Mouse (Mus musculus) T-helper 1 cell (primary cell): ENCODE data around the gene Mfsd4b1.

ENCODE experiments used
- in situ Hi-C: fragments of 300-600 bp; cut with MboI, MseI; formaldehyde crosslinking; loops from one replicate; pipeline ENCODE4 v1.15.1; 2025; ENCODE audit warnings: high pct_unique_total_duplicates

The Mfsd4b1 gene

DNA sequence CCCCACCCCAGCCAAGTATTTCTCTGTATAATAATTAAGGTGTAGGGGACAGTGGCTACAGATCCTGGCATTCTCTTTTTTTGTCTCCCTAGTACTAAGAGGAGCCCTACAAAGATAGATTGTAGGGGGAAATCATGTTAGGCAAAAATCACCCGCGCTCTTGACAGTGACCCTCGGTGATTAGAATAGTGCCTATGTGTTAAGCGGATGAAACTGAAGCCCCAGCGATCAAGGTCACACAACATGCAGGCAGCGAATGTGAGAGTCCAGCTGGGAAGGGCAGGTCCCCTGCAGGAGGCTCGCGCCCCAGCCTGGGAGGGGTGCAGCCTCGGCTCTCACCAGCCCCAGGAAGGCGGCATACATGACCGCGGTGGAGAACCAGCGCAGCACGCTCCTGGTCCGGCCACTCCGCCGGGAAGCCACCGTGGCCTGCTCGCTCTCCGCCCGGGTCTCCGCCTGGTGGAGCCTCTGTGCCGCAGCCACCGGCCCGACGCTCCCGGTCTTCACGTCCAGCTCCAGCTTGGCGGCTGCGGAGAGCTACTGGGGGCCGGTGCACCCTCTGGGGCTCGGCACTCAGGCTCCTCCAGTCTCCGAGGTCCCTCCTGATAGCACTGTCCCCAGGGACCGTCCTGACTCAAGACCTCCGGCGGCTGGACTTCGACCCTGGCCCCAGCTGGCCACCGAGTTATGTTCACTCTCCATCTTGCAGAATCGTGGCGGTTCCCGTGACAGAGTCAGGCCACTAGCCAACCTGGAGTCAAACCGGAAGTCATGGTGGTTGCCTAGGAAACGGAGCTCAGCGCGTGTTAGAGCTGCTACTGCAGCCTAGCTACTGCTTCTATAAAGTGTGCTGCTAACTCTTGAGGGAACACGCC is at the start of gene Mfsd4b1:
Mfsd4b1 (minus strand) TSS at position 715 of the 875 bp plus-strand sequence.
- in situ Hi-C loops: no loop called here

DNA sequence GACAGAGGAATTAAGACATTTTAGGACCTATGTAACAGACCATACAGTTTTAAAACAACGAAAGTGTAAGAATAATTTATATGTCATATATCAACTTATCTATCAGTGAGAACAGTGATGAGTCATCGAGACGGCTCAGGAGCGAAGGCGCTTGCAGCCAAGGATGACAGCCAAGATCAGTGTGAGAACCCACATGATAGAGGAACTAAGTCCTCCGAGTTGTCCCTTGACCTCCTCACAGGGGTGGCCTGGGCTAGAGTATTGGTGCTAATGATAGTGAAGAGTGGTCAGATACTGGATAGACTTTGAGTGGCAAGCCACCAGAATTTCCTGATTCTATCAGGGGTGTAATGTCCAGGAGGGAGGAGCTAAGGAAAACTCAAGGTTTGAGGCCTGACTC is 48.5 kb upstream of the Mfsd4b1 start:
- in situ Hi-C loops: no loop called here

DNA sequence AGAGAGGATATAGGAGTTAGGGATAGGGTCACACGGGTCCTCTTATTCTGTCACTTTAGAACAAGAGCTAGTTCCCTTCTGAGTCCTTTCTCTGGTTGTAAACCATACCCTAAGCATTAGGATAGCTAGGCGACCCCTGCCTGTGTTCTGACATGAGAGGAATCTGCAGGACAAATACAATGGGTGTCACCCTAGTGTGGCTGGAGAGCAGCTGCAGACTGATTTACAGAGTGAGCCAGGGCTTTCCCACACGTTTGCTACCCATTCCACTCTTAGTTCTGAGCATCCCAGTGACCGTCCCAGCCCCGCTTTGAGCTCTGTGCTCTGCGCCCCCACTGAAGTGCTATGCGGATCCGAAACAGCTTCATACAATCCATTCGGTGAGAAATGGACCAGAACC is 45.6 kb upstream of the Mfsd4b1 start:
- in situ Hi-C loops: no loop called here

DNA sequence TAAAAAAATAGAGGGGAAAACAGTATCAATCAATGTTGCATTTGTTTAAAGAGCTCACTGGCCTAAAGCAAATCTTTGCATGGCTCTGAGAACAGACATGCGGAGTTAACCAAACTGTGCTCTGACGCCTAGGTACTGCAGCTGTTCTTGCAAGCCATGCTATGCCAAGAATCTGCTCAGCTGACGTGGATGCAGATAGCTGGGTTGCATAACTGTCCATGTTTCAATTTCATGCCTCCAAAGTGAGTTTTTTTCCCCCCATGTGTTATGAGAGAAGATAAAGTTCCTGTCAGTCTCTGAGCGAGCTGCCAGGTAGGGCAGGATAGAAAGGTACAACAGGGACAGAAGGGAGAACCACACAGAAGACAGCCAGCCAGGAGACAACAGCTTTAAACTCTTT is 44.2 kb upstream of the Mfsd4b1 start:
- in situ Hi-C loops: no loop called here

DNA sequence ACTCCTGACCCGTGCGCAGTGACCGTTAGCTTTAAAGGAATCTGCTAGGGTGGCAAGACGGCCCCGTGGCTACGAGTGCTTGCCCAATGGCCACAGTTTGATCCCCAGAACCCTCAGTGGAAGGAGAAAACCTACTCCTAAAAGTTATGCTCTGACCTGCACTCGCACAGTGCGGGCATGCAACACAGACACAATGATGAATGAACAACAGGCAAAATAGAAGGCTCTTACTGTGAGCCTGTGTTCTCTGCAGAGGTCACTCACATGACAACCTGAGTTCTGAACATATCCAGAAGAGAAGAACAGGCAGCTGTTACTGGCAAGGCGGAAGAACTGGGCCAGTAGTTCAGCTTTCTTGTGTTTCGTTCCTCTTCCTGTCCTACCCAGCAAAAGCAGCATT is 43.5 kb upstream of the Mfsd4b1 start:
- in situ Hi-C loops: no loop called here

DNA sequence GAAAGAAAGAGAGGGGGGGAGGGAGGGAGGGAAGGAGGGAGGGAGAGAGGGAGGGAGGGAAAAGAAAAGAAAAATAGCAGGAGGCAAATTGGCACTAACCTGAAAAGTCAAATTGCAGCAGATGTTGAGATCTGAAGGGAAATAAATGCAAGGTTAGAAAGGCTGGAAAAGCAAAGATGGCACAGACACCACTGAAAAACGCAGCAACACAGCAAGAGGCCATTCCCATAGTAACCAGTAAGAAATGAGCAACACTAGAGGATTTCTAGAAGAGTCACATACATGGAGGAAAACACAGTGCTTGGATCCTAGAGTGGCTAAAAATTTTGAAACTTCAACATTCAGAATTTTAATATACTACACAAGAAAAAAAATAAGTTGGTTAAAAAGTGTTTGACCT is 42.5 kb upstream of the Mfsd4b1 start:
- in situ Hi-C loops: no loop called here

DNA sequence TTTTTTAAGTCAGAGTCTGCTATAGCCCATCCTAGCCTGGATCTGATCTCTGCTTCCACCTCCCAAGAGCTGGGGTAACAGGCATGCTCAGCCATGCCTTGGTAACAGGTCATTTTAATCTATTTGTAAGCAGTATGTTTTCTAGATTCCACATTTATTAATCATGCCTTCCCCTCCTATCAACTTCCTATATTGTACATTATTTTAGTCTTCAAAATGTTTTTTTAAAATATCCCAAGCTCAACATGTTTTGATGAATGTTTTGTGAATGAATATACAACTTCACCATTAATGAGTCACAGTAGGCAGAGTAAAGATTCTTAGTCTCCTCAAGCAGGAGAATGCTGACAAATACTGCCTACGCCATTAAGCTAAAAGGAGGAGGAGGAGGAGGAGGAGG is 42.0 kb upstream of the Mfsd4b1 start:
- in situ Hi-C loops: no loop called here

DNA sequence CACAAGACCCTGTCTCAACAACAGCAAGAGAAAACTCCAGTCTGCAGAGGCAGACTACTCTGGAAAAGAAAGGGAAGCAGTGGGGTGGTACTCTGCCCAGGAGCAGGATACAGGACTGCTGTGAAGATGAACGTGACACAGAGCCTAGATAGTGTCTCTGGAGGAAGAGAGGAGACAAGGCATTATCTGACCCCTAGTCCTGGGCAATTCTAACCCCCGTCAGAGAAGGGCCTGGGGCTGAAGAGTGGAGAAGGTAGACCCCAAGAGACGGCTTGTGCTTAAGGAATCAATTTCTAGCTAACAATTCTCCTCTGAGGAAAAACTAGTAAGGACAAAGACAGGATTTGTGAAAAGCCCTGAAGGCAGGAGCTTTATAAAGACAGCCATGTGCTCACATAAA is 40.3 kb upstream of the Mfsd4b1 start:
- in situ Hi-C loops: no loop called here

DNA sequence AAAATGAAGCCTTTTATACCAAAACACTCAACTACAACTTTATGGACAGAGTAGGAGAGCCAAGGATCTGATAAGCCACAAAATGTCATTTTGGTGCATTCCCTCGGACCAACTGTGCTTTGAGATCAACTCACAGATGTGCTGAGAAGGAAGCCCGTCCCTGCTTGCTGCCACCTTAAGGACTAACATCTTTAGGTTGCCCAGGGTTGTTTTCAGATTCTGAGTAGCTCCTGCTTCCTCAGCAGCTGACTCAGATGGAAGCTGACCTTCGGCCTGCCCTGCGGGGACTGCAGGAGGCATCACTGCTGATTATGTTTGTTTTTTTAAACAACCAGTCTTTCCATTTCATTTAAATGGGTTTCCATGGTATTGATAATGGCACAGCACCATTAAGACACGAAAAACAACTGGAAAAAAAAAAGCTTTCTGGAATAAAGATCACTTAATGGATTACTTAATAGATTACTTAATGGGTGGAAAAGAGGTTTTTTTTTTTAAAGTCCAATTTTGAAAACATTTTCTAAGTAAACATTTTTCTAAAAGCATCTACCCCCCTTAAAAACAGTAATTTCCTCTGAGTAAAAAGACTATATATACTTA is 38.3 kb upstream of the Mfsd4b1 start:
- in situ Hi-C loops: no loop called here

DNA sequence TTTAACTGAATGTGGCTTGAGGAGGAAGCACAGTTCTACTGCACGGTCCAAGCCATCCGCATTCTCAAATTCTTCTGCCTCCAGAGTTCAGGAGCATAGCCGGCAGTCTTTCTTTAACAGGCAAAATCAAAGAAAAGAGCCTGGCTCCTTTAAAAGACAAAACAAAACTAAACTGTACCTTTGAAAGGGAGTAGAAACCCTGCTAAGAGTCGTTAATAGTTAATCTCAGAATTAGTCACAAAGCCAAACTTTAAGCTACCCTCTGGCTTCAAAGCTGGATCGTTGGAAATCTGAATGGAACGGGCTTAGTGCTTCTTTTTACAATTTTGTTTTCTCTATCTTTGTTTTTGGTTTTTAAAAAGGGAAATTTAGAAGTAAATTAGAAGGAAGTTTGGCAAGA is 37.7 kb upstream of the Mfsd4b1 start:
- in situ Hi-C loops: no loop called here

DNA sequence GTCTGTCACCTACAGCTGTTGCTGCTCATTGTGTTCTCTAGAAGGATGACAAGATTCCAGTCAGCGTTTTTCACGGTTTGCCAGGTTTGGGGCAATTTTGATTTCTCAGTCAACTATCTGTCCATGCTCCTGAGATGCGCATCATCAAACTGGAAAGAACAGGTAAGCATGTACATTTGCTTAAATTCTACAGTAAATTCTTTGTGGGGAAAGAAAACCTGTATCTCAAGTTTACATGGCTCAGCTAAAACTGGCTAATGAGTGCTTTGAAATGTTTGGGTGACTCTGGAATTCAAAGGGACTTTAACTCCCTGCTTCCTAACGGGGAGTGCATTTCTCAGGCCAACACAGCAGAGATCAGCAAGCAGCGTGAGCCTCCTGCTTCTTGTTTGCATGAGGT is 36.9 kb upstream of the Mfsd4b1 start:
- in situ Hi-C loops: no loop called here

DNA sequence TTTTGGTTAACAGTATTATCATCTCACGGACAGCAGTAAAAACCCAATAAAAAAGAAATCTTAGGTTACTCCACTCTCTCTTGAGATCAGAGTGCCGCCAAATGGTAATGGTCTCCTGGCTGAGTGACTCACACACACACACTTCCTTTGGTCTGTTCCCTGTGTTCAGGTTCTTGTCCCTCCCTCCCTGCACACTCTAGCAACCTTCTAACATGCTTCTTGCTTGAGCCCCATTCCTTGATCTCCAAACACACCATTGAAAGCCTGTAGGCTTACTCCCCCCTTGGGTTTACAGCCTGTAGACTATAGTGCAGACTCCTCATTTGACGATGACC is 33.7 kb upstream of the Mfsd4b1 start:
- in situ Hi-C loops: loop anchor here (10.0 kb wide), 1 partner anchor 126 kb away; no protein-coding TSS in a partner anchor

DNA sequence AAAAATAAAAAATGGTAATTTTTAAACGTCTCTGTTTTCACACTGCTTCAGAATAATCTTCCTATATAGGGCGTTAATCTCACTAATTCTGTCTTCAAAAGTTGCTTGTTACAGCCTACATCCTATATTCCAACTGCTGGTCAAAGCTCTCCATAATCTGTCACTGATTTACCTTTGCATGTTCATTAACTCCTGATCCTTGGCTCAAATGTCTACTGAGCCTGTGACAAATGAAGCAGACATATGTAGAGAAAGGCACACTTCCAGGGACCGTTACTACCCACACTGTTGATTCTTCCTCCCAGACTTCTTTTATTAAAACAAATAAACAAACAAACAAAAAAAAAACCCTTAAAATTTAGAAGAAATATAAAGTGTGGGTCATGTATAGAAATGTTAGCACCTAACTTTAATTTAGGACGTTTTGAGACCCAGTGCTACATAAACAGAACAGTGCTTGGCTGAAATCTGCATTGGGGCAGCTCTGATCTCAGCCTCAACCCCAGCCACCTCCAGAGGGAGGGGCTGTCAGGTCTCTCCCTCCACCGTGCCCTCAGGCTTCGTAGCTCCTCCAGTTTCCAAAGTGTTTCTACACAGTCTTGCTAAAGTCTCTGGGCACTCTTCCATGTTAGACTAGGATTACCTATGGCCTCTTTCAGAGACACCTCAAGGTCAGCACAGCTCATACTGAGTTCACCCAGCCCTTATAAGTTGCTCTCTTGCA is 33.2 kb upstream of the Mfsd4b1 start:
- in situ Hi-C loops: loop anchor here (10.0 kb wide), 1 partner anchor 127 kb away; no protein-coding TSS in a partner anchor

DNA sequence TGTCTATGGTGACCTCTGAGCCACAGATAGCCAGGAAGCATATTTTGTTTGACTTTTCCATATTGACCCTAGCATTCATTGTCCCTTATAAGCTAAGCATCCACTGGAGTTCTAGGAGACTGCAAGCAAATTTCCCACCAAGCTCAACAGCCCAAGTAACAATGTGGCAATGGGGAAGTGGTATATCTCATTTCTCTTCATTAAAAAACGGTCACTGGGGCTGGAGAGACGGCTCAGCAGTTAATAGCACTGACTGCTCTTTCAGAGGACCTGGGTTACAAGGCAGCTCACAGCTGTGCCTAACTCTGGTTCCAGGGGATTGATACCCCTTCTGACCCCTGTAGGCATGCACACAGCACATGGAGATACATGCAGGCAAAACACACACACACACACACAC is 32.5 kb upstream of the Mfsd4b1 start:
- in situ Hi-C loops: loop anchor here (10.0 kb wide), 1 partner anchor 127 kb away; no protein-coding TSS in a partner anchor

DNA sequence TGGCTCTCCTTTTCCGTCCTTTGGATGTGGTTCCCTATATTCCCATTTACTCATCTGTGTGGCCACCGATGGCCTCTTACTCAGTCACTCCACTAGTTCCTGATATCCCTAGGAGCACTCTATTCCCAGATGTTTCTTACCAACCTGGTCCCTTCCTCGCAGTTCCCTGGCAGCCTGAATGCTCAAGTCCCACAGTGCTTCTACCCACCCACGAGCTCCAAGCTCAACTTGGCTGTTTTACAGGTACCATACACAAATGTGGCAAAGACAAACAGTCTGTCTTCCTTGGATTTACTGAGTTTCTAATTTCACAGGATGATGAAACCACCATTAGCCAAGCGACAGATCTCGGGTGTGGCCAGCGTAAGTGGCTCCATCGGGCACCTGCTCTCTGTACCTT is 29.4 kb upstream of the Mfsd4b1 start:
- in situ Hi-C loops: loop anchor here (5.0 to 10.0 kb wide), 2 partner anchors 130 to 158 kb away; no protein-coding TSS in a partner anchor

DNA sequence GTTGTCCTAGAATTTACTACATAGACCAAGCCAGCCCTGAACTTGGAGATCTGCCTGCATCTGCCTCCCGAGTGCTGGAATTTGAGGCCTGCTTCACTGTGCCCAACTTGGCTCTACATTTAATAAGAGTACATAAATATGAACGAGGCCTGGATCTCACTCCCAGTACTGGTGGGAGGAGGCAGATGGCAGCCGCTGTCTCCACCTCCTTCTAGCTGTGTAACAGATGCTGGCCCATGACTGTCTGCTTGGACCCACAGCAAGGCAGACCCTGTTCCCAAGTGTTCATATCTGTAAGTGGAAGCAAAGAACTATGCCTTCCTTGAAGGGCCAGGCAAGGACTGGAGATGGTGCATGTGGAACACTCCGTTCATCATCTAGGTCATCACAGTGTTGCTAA is 28.8 kb upstream of the Mfsd4b1 start:
- in situ Hi-C loops: loop anchor here (5.0 to 10.0 kb wide), 2 partner anchors 131 to 158 kb away; no protein-coding TSS in a partner anchor

DNA sequence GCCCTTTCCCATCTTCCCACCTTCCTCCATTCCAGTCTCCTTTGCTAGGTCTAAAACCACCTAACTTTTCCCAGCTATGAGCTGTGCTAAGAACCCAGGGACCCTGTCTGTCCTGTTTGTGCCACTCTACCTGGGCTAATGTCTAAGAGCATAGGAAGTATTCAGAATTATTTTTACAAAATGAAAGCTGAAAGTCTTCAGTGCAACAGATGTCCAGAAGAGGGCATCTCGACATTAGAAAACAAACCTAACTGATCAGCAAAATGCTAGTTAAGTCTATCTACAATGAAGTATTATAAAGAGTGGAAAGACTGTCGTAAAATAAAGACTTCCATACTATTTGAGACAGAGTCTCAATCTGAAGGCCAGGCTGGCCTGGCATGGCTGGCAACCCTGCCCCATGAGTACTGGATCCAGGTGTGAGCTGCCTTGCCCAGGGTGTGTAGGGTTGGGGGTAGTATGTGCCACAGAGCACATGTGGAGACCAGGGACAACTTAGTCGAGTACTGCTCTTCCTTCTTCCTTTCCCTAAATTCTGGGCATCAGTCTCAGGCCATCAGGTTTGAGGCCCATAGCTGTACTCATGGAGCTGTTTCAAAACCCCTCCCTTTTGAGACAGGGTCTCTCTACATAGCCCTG is 28.3 kb upstream of the Mfsd4b1 start:
- in situ Hi-C loops: loop anchor here (5.0 to 10.0 kb wide), 2 partner anchors 131 to 159 kb away; no protein-coding TSS in a partner anchor

DNA sequence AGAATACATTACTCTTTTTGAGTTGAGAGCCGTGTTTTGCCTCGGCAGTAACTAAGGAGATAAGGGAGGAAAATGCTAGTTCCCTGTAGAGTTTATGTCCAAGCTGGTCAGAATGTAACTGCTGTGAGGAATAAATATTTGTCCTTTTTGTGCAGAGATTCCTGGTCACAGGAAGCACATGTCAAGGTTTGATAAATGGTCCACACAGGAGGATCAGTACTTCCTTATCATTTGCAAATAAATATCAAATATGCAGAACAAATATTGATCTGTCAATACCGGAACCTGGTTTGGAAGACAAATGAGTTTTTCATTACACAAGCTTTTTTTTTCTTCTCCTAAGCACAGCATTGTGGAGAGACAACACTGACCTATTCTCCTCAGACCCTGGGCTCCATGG is 26.9 kb upstream of the Mfsd4b1 start:
- in situ Hi-C loops: loop anchor here (5.0 to 10.0 kb wide), 2 partner anchors 133 to 160 kb away; no protein-coding TSS in a partner anchor

DNA sequence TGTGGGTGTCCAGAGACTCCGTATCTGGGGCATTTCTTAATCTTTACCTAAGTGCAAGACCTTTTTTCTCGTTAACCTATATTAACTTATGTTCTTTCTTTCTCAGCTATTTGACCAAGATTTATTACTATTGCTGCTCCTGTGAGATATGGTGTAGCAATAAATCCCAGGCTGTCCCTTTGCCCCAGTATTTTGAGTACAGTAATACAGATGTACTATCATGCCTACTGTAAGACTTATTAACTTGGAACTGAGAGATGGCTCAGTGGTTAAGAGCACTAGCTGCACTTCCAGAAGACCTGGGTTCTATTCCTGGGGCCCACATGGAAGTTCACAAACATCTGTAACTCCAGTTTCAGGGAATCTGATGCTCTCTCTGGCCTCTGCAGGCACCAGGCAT is 25.7 kb upstream of the Mfsd4b1 start:
- in situ Hi-C loops: loop anchor here (5.0 to 10.0 kb wide), 2 partner anchors 134 to 162 kb away; no protein-coding TSS in a partner anchor

DNA sequence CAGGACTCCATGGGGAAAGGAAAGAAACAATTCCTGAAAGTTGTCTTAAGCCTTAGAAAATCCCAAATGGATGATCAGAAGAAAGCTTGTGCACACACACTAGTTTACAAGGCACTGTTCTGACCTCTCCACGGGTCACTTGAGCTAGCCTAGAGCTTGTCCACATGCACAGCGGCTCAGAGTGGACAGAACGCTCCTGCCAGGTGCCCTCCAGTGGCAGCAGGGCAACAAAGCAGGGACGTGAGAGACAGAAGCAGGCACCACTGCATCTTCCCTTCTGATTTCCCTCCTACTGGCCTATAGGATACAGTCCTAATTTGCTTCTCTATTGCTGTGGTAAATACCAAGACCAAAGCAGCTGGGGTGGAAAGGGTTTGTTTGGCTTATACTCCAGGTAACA is 16.3 kb upstream of the Mfsd4b1 start:
- in situ Hi-C loops: no loop called here

DNA sequence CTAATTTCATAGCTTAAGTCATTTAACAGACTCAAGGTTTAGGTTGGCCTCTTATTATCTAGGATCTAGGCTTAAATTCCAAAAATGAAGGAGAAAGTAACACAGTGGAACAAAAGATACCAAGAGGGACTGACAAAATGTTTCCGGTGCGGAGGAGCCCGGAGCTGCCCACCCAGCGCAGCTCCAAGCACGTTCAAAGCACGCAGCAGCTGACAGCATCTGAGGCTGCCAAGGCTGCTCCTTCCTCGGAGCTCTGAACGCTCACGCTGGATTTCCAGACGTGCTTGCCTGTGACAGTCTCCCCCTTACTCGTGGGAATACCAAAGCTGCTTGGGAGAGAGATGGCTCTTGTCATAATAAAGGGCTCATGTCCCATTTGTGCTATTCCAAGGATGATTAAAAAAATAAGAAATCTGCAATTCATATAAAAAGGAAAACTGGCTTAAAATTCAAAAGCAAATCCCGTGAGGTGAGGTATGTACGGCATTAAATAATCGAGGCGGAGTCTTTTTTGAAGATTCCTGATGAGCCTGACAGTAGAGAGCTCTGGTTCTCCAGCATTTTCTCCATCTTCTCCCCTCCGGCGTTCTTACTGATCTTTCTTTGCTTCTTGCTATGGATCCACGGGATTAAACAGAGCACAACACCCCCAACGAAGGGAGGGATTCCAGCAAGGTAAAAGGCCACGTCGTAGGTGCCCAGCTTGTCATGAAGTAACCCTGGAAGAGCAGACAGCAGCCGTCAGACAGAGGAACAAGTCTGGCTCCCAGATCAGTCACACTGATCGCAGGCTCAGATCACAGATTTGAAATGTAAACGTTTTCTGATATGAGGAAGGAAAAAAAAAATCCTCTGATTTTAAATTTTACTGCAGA is 11.9 kb upstream of the Mfsd4b1 start:
- in situ Hi-C loops: no loop called here
